Mouse (Mus musculus) heart, adult 9 months (tissue): ENCODE data around the gene Prrg3.

Experiments used
- DNase-seq, 2 experiments: peaks; one replicate each; pipeline ENCODE4 v3.0.0; 2022; ENCODE audit warnings: low spot score in 2 of 2

The Prrg3 gene

DNA sequence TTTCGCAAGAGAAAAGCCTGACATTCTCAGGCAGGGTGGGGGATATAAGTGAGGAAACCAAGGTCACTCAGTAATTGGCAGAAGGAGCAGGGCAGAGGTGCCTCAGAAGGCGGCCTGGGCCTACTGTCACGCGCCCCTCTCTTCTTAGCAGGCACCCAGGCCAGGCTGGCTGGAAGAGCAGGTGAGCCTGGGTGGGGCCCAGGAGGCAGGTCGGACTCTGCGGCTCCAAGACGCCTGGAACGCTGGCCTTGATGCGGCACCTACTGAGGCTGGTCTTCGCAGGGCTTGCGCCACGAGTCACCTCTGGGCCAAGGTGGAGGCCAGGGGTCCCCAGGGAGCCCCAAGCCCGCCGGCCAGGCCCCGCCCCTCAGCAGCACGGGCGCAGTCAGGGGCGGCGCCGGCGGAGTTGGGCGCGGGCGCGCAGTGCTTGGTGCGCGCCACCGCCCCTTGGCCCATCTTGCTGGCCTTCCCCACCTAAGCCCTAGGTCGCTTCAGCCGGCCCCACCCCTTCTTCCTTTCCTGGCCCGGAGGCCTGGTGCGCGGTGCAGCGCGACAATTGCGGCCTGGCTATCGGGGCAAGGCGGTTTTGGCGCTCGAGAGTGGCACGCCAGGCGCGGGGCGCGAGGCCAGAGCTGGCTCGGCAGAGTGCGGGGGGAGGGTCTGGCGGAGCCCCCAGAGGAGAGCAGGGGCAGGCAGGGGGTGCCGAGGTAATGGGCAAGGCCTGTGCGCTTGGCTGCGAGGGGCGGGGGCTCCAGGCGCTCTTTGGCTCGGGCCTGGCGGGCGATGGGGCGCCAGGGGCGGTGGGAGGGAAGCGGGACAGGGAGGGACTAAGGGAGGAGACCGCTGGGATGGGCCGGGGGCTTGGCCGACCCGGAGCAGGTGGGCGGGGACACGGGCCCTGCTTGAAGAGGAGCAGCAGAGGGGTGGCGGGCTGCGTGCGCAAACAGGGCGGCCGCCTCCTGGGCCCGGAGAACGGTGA, at the start of gene Prrg3:
Gene Prrg3, plus strand, starts transcription at position 552 of the 979 bp plus-strand sequence.
- peak; percentile 10 to 30 for DNase-seq

DNA sequence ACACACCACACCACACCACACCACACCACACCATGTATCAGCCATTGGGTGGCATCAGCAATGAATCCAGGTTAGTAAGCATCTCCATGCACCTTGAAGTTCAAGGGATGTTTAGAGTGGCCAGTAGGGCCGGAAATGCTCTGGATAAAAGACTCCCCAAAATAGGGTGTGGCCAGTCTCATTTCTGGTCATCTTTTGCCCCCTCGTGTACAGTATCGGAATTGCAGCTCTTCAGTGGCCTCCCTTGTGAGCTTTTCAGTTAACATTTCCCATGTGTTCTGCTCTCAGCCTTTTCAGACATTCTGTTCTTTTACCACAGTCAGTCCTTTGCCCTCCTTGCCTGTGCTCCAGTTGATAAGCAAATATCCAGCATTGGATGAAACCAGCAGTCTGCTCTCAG, 15.8 kb upstream of the Prrg3 start:
- peak in 1 of 2 experiments; percentile 15 for DNase-seq

- DNase-seq = no peak
Measured at GRCm38 (mm10) chrX:71958366-71958765, 4.1 kb upstream of the Prrg3 start.

DNA sequence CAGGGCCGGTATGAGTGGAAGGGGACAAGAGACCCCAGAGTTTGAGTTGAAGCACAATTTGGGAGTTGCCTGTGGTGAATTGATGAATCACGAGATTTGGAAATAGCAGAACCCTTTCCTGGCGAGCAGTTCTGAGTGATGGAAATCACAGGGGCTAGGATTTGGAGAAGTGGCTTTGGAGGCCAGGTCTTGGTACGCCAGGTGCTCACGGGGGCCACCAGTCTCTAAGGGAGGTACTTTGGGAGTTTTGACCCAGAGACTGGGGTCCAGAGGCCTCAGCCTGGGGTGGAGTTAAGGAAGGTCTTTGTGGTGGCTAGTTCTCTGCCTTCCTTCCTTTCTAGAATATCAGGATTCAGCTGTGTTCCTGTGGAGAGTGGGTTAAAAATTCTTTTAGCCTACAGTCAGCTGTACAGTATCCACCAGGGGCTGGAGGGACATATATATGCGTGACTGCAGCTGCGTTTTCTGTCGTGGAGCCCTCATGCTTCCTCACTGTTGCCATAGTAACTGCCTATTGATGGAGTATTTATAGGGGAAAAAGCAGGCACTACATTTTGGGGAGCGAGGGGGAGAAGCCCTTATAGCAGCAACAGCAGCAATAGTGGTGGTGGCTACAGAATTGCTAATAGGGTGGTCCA, 970 bp downstream of the Prrg3 start:
- DNase-seq = no peak

DNA sequence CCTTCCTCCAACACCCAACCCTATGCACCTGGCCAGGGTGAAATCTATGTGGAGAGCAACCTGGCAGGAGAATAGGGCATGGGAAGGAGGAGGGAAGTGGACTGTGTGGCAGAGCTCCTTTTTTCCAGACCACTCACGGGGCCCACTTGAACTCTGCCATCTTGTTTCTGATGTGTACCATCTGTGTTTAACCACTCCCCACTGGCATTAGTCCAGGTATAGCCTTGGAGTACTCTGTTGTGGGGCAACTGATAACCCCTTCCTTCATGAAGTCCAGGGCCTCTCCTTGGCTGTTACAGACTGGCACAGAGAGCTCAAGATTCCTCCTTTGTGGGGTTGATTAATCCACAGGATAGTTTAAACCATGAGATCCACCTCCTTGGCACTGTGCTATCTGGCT, 5.8 kb downstream of the Prrg3 start:
- no peak for DNase-seq

- no peak for DNase-seq
Measured at GRCm38 (mm10) chrX:71968816-71969215, 6.4 kb downstream of the Prrg3 start.

- no peak for DNase-seq
Measured at GRCm38 (mm10) chrX:71971325-71971724, 8.9 kb downstream of the Prrg3 start.

- DNase-seq = no peak
Measured at GRCm38 (mm10) chrX:71972686-71973085, 10.3 kb downstream of the Prrg3 start, which contains the start of gene Fate1. Fate1 (plus strand) TSS chrX:71972986.

- DNase-seq = peak in 1 of 2 experiments; percentile 12
Measured at GRCm38 (mm10) chrX:71977681-71978080, 15.3 kb downstream of the Prrg3 start.

DNA sequence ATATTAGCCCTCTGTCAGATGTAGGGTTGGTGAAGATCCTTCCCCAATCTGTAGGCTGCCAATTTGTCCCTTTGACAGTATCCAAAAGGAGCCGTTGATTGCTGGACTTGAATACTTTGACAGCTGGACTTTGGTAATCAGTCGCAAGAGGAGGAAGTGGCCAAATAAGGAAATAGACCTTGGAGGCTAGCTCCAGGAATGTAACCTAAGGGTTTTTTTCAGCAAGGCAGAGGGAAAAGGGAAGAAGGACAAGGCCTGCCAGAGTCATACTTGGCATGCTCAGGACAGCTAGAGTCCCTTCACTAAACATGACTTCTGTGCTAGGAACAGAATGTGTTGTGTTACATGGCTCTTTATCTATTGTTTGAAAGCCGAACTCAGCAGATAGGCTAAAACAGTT, 18.0 kb downstream of the Prrg3 start:
- DNase-seq = peak in 1 of 2 experiments; percentile 24

- DNase-seq = no peak
Measured at GRCm38 (mm10) chrX:71981322-71981721, 18.9 kb downstream of the Prrg3 start.

GRCm38 (mm10) chrX:71983205-71983604, 20.8 kb downstream of the Prrg3 start:
- DNase-seq = no peak

DNA sequence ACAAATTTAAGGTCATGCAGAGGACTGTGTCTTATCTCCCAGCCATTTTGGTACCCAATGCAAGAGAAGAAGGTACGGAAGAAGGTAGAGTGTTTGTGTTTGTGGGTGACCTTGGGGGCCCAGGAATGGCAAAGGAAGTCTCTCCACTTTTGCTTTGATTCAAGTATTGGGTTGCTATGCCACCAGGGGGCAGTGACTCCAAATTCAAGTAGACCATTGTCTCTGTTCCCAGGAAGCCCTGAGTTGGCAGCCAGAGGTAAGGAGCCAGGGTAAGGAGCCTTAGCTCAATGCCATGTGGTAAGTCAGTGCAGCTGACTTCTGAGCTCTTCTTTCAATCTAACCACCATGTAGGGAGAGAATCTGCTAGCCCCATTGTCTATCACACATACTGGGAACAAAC, 21.4 kb downstream of the Prrg3 start:
- DNase-seq = peak in 1 of 2 experiments; percentile 14

GRCm38 (mm10) chrX:71991549-71991948, 29.1 kb downstream of the Prrg3 start, which contains the start of gene Cnga2:
Cnga2 (plus strand) TSS chrX:71991849.
- no peak for DNase-seq

- no peak for DNase-seq
Measured at GRCm38 (mm10) chrX:71995972-71996371, 33.5 kb downstream of the Prrg3 start.

DNA sequence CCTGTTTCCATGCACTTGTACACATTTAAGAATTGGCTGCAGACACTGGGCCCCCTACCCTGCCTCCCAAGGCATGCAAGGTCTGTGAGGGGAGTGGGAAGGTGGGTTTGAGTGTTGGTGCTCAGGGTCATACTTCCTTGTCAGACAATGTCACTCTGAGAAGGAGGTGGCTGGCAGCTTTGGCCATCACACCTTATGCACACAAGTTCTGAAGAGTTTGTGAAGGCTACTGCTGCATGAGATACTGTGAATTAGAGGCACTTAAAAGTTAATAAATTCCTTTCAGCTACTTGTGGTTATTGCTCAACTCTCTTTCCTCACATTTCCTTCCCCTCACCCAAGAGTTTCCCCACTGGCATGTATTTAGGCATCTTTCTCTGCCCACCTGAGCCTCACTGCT, 47.5 kb downstream of the Prrg3 start:
- no peak for DNase-seq

- DNase-seq = peak; percentile 15 to 24
Measured at GRCm38 (mm10) chrX:72012236-72012635, 49.8 kb downstream of the Prrg3 start.

DNA sequence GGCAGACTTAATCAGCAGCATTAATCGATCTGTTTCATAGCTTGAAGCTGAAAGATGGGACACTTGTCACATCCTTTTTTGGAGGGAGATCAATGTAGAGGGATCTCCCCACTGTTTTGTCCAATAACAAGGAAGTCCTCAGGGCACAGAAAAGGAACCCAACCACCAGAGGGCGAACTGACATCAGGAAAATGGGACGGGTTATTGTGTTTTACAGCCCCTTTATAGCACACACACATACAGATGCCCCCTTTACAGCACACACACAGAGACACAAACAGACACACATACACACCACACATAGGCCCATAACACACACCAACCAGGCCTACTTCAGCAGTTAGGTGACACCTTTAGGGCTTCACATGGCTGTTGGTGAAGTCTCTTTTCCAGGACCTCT, 50.4 kb downstream of the Prrg3 start:
- DNase-seq = peak; percentile 5 to 8

DNA sequence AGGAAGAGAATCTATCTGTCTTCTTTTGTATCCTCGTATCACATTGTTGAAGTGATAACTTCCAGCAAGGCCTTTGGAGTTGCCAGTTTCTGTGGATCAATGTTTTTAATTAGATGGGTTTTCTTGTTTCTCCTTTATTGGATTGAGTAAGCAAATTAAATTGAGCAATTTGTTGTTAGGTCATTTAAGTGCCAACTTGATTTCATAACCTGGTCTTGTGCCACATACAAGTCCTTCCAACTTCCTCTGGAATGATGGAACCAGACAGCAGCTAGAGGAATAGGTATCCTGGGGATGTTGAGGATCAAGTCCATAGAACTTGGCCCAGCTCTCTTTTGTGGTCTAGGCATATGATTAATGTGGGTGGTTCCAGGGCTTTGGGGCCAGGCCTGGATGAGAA, 59.8 kb downstream of the Prrg3 start:
- no peak for DNase-seq
